Mouse (Mus musculus) heart, adult 2 months (tissue): ENCODE data around the gene Trpm1.

Experiments
- CTCF ChIP-seq: fragments of 200-600 bp; IDR thresholded peaks from 2 replicates; pipeline ENCODE4 v1.8.1; 2022; ENCODE audit warnings: antibody characterized with exemption, mild to moderate bottlenecking, moderate library complexity
- POLR2A ChIP-seq: fragments of 200-500 bp; IDR thresholded peaks from 2 replicates; pipeline ENCODE4 v1.6.1; 2011; ENCODE audit warnings: mild to moderate bottlenecking, low read depth, low read length, control low read depth; ENCODE audit not compliant: insufficient read depth

GRCm38 (mm10) chr7:64217428-64217827, 63.8 kb downstream of the Trpm1 start:
- TF ChIP-seq CTCF (no peak), POLR2A (no peak)
